Mouse (Mus musculus): ENCODE data around the gene Cct8l1.

DNA sequence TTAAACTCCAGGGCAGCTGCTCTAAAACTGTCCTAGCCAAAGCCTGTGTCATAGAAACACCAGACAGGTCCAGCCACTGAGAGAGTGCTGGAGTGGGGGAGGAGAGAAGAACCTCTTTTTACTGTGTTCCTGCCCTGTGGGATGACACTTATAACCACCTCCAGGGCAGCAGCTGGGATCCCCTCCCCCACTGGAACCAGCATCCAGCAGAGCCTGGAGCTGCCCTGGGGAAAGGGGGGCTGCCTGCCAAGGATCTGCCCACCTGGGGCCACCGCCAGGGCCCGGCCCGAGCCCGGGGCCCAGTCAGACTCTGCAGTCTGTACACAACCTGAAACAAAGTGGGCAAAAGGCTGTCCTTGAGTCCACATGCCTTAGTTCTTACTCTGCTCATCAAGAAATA lies 11.1 kb downstream of the Cct8l1 start:
- TF ChIP-seq CEBPB (IDR thresholded peaks at IDR 0.05; ENCODE audit: low read depth) (no peak), USF1 (IDR thresholded peaks at IDR 0.05; ENCODE audit: low read depth) (no peak)
